In genomic region chr1:118890125-118890875, GRCm38 (mm10) we compare ENCODE assay signal across 14 mouse cellular contexts.
DNase-seq lines count a peak whose midpoint lies in the region; ATAC-seq lines count a peak whose summit lies in the region.
"Had no signal": no experiment of that assay in that cellular context is flagged by ENCODE, and none has a peak within 500 bp of the region (broad histone marks: within the 10 kb centered on the region; RNA-seq: fewer than 3 reads in every experiment).

No protein-coding gene starts in this region.

- ATAC-seq in hindbrain, embryonic 11.5 days (ENCODE audit: low FRiP score) = 0 out of 2 replicates have a peak, but pooled peaks have one; percentile 16
- peak; percentile 77 for ATAC-seq in midbrain, embryonic 13.5 days
- ATAC-seq in heart, embryonic 12.5 days (ENCODE audit: insufficient number of reproducible peaks, low FRiP score) = no peak
- ATAC-seq in erythroblast, adult 5-6 weeks (replicated peaks; ENCODE audit: low FRiP score, poor library complexity, severe bottlenecking) = no peak
- ATAC-seq: intestine, postnatal 0 days had no signal

- no peak overlapping the region for H3K27ac ChIP-seq in hindbrain, embryonic 11.5 days (ENCODE audit: low read depth, low read length)
- H3K27ac ChIP-seq in midbrain, embryonic 13.5 days = peak overlapping the region; percentile 31
- H3K27ac ChIP-seq in heart, embryonic 12.5 days (ENCODE audit: poor library complexity, severe bottlenecking) = no peak overlapping the region
- H3K27ac ChIP-seq: layer of hippocampus, adult 2 months; liver, embryonic 14.5 days had no signal

- no peaks in the 10 kb centered on the region for H3K9me3 ChIP-seq in hindbrain, embryonic 11.5 days (ENCODE audit: control insufficient read depth, low read length)
- no peaks in the 10 kb centered on the region for H3K9me3 ChIP-seq in midbrain, embryonic 13.5 days
- H3K9me3 ChIP-seq in heart, embryonic 12.5 days (replicated peaks) = no peaks in the 10 kb centered on the region

- H3K9ac ChIP-seq in hindbrain, embryonic 11.5 days (ENCODE audit: low read depth, low read length) = no peak overlapping the region
- H3K9ac ChIP-seq in midbrain, embryonic 13.5 days (replicated peaks) = no peak overlapping the region
- no peak overlapping the region for H3K9ac ChIP-seq in heart, embryonic 12.5 days
- H3K9ac ChIP-seq: liver, embryonic 14.5 days had no signal

- WGBS in hindbrain, embryonic 11.5 days = 44% methylated on average over 14 of the region's 14 CpGs
- 26% methylated on average over 14 of the region's 14 CpGs for WGBS in midbrain, embryonic 13.5 days
- WGBS in heart, embryonic 12.5 days = 44% methylated on average over 14 of the region's 14 CpGs

- H3K27me3 ChIP-seq in hindbrain, embryonic 11.5 days (ENCODE audit: control insufficient read depth, insufficient read depth, low read length) = no peaks in the 10 kb centered on the region
- H3K27me3 ChIP-seq in midbrain, embryonic 13.5 days = no peaks in the 10 kb centered on the region; the same call in 1 of the 2 replicates
- no peaks in the 10 kb centered on the region for H3K27me3 ChIP-seq in heart, embryonic 12.5 days (replicated peaks)

- H3K4me2 ChIP-seq in hindbrain, embryonic 11.5 days (replicated peaks; ENCODE audit: low read depth, low read length) = no peak overlapping the region
- H3K4me2 ChIP-seq in midbrain, embryonic 13.5 days (replicated peaks) = peak overlapping the region; percentile 9; the same call in 1 of the 2 replicates
- H3K4me2 ChIP-seq in heart, embryonic 12.5 days = no peak overlapping the region

- DNase-seq in cerebellum, postnatal 14 days = peak; percentile 65 to 67
- no peak for DNase-seq in cerebellum, adult 11-12 months
- peak; percentile 14 for DNase-seq in embryo, embryonic 9.5 days (ENCODE audit: extremely low spot score)
- DNase-seq in hindbrain, embryonic 11.5 days (ENCODE audit: low spot score) = peak; percentile 19
- DNase-seq in kidney, adult 11 months = no peak
- DNase-seq: cerebellum, adult 9-10 months; gastrocnemius, postnatal 25 days; lung, postnatal 4 days had no signal

- H3K4me3 ChIP-seq in hindbrain, embryonic 11.5 days (ENCODE audit: low read depth, low read length) = no peak overlapping the region
- H3K4me3 ChIP-seq in midbrain, embryonic 13.5 days (replicated peaks) = no peak overlapping the region
- H3K4me3 ChIP-seq in heart, embryonic 12.5 days = no peak overlapping the region
- H3K4me3 ChIP-seq: layer of hippocampus, adult 2 months had no signal

- H3K4me1 ChIP-seq in hindbrain, embryonic 11.5 days (replicated peaks; ENCODE audit: control insufficient read depth, insufficient read depth, low read length) = no peaks in the 10 kb centered on the region
- peaks cover 21% of the 10 kb centered on the region for H3K4me1 ChIP-seq in midbrain, embryonic 13.5 days (replicated peaks)
- peaks cover 6% of the 10 kb centered on the region; the same call in 1 of the 2 replicates for H3K4me1 ChIP-seq in heart, embryonic 12.5 days (replicated peaks)

- no peaks in the 10 kb centered on the region for H3K36me3 ChIP-seq in hindbrain, embryonic 11.5 days (ENCODE audit: control insufficient read depth, insufficient read depth, low read length)
- H3K36me3 ChIP-seq in midbrain, embryonic 13.5 days = no peaks in the 10 kb centered on the region
- H3K36me3 ChIP-seq in heart, embryonic 12.5 days = peaks cover 3% of the 10 kb centered on the region; the same call in 1 of the 2 replicates

Comparison
In these comparisons a context has a peak if more than half of its experiments do, and no peak if none do; other contexts are left out.
1. DNase-seq: peak in cerebellum, postnatal 14 days (2 of 2), embryo, embryonic 9.5 days (single experiment) and hindbrain, embryonic 11.5 days (single experiment); none in cerebellum, adult 11-12 months (single experiment) and kidney, adult 11 months (single experiment).
2. ATAC-seq: peak in hindbrain, embryonic 11.5 days (single experiment) and midbrain, embryonic 13.5 days (single experiment); none in heart, embryonic 12.5 days (single experiment) and erythroblast, adult 5-6 weeks (single experiment).